Mouse (Mus musculus) CD4-positive, CD25-positive, alpha-beta regulatory T cell, adult 2 months (primary cell): ENCODE measurements at regions not wholly inside any gene's neighbourhood (a gene's known extent, or its start where the extent isn't known, plus 50 kb on each side); places are given as distances from the start of the nearest gene placed in this dataset.

Source experiments
- DNase-seq: peaks from one replicate; pipeline ENCODE4 v3.0.0-alpha.2; 2012; ENCODE audit warnings: low read depth, low spot score

GRCm38 (mm10) chr1:95762244-95762643, 94.9 kb upstream of the St8sia4 start:
- peak; percentile 83 for DNase-seq

GRCm38 (mm10) chr1:95754071-95754915, 86.9 kb upstream of the St8sia4 start:
- peak; percentile 65 for DNase-seq

GRCm38 (mm10) chr1:95753517-95753916, 86.1 kb upstream of the St8sia4 start:
- no peak for DNase-seq

DNA sequence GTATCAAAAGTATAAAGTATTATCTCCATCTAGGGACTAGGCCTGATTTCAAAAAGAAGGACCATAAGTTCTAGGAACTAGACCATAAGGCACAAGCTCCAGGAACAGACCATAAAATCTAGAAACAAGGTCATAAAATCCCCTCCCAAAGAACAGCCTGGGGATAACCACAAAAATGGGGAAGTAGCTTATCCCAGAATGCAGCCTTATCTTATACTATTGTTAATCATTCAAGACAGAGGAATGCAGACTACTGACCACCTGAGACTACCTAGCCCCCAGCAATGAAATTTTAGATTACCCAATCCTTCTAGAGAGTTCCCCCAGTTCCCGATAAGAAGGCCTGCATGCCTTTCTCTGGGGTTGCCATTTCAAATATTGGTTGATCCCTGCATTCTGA, 81.6 kb upstream of the St8sia4 start:
- DNase-seq, result no peak

DNA sequence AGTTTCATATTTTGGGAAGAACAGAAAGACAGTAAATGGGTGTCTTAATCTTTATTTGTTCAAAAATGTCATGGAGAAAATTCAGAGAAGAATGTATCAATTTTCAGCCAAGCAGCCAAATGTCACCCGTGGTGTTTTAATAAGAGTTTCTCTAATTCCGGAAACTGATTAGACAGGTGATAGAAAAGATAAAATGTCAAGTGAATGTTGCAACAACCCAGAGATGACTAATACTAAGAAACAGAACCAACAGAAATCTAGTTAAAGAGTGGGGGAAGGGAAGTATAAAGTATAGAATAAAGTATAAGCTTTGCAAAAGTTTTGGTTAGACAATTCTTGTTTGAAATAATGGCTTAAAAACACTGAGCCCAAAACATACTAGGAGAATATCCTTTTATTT, 79.9 kb upstream of the St8sia4 start:
- DNase-seq, result peak; percentile 55

GRCm38 (mm10) chr1:95744446-95744845, 77.1 kb upstream of the St8sia4 start:
- peak; percentile 25 for DNase-seq

DNA sequence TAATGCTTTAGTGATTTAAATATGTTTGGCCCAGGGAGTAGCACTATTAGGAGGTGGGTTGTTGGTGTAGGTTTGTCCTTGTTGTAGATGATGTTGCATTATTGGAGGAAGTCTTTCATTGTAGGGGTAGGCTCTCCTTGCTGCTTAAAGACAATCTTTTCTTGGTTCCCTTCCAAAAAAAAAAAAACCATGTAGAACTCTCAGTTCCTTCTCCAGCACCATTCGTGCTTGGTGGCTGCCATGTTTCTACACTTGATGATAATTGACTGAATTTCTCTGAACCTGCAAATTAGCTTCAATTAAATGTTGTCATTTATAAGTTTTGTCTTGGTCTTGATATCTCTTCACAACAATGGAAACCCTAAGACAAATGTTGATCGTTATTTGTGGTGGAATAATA, 76.0 kb upstream of the St8sia4 start:
- no peak for DNase-seq

- DNase-seq, result no peak
These were observed 52.1 kb upstream of the St8sia4 start for GRCm38 (mm10) chr1:95719449-95719848.

GRCm38 (mm10) chr1:95718794-95719193, 51.4 kb upstream of the St8sia4 start:
- no peak for DNase-seq
